Mouse (Mus musculus): ENCODE results near the gene Cd164l2.

DNA sequence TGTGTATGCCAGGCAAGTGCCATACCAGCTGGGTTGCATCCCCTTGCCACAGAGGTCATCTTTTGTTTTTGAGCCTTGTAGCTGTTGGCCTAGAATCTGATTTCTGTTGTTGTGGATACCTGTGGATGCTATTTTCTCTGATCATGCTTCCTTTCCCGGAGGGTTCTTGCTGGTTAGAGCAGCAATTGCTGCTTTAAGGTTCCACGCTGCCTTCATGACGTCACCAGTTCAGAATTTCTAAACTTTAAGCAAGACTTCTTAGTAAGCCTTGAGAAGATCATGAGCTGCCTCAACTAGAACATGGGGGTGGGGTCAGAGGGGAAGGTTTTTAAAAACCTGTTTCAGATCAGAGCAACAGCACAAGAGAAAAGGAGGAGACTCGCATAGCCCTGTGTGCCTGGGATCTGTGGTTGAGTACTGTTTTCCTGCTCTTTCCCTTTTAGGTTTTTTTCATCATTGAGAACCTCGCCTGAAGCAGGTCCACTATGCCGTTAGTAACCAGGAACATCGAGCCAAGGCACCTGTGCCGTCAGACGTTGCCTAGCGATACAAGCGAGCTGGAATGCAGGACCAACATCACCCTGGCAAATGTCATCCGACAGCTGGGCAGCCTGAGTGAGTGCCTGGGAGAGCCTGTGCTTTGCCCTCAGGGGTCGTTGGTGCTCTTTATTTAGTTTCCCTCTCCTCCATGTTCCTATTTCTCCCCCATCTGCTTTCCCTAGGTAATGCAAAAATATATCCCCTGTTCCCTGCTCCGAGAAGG, 35.8 kb upstream of the Cd164l2 start:
- TF ChIP-seq CTCF (IDR thresholded peaks at IDR 0.05; ENCODE audit: borderline replicate concordance, insufficient read depth, low read depth, low read length) (no peak), POLR2A (IDR thresholded peaks at IDR 0.05; ENCODE audit: borderline replicate concordance, insufficient read depth, low read length) (no peak)

Measured in cerebellum, adult 2 months (tissue).